Mouse (Mus musculus): ENCODE measurements at regions not wholly inside any gene's neighbourhood (a gene's known extent, or its start where the extent isn't known, plus 50 kb on each side); places are given as distances from the start of the nearest gene placed in this dataset.

DNA sequence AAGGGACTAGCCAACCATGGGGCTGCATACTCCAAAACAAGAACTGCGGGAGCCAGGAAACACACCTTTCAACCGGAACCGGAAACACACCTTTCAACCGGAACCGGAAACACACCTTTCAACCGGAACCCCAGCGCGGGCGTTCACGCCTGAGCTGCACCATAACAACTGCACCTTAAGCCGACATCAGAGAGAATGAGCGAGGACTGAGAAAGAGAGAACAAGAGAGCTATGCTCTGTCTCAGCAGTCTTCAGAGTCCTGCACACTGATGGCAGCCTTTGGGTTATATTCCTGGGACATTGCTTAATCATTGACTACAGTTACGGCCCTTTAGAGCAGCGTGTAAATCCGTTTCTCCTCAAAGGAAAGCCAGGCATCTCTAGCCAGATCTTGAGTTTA is 58.1 kb upstream of the Mark1 start:
- H3K4me3 ChIP-seq (ENCODE audit: low read depth, low read length): no peak overlapping the region
- H3K36me3 ChIP-seq (ENCODE audit: control insufficient read depth, insufficient read depth, low read length): no peaks in the 10 kb centered on the region
- ATAC-seq (ENCODE audit: low FRiP score) (no peak), DNase-seq (ENCODE audit: low spot score) (no peak)
- no peaks in the 10 kb centered on the region for H3K4me1 ChIP-seq (replicated peaks; ENCODE audit: control insufficient read depth, insufficient read depth, low read length)
- H3K9ac ChIP-seq (ENCODE audit: low read depth, low read length): no peak overlapping the region
- no peaks in the 10 kb centered on the region for H3K9me3 ChIP-seq (ENCODE audit: control insufficient read depth, low read length)
- WGBS: 85% methylated on average over 15 of the region's 15 CpGs
- H3K27ac ChIP-seq (ENCODE audit: low read depth, low read length): no peak overlapping the region
- no peak overlapping the region for H3K4me2 ChIP-seq (replicated peaks; ENCODE audit: low read depth, low read length)
- no peaks in the 10 kb centered on the region for H3K27me3 ChIP-seq (ENCODE audit: control insufficient read depth, insufficient read depth, low read length)

- Histone ChIP-seq H3K4me3 (ENCODE audit: low read depth, low read length) (no peak overlapping the region), H3K27ac (ENCODE audit: low read depth, low read length) (no peak overlapping the region), H3K36me3 (ENCODE audit: control insufficient read depth, insufficient read depth, low read length) (no peaks in the 10 kb centered on the region), H3K27me3 (ENCODE audit: control insufficient read depth, insufficient read depth, low read length) (no peaks in the 10 kb centered on the region), H3K9ac (ENCODE audit: low read depth, low read length) (no peak overlapping the region), H3K4me2 (replicated peaks; ENCODE audit: low read depth, low read length) (no peak overlapping the region), H3K9me3 (ENCODE audit: control insufficient read depth, low read length) (no peaks in the 10 kb centered on the region), H3K4me1 (replicated peaks; ENCODE audit: control insufficient read depth, insufficient read depth, low read length) (no peaks in the 10 kb centered on the region)
- 84% methylated on average over 6 of the region's 6 CpGs for WGBS
- ATAC-seq (ENCODE audit: low FRiP score): no peak
- DNase-seq (ENCODE audit: low spot score): no peak
These were observed 53.3 kb upstream of the Mark1 start for GRCm38 (mm10) chr1:185052700-185053099.

DNA sequence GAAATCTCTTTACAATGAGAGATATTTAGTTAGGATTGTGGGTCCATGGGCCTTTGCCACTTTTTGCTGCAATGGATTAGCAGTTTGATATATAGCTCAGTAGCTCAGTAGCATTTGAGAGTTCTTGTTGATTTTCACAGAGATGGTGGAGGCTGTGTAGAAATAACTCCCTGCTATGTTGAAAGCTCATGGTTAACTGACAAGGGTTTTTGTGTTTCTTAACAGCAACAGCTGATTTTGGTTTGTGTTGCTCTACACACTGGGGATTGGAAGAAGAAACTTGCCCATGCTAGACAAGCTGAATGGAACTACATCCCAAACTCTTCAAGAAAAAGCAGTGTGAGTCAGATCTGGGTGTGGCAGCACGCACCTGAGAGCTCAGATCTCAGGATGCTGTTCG is 50.6 kb upstream of the Mark1 start:
- WGBS: 89% methylated on average over 2 of the region's 2 CpGs
- ATAC-seq (ENCODE audit: low FRiP score) (no peak), DNase-seq (ENCODE audit: low spot score) (no peak)
- Histone ChIP-seq H3K4me1 (replicated peaks; ENCODE audit: control insufficient read depth, insufficient read depth, low read length) (no peaks in the 10 kb centered on the region), H3K36me3 (ENCODE audit: control insufficient read depth, insufficient read depth, low read length) (no peaks in the 10 kb centered on the region), H3K4me3 (ENCODE audit: low read depth, low read length) (no peak overlapping the region), H3K27me3 (ENCODE audit: control insufficient read depth, insufficient read depth, low read length) (no peaks in the 10 kb centered on the region), H3K9me3 (ENCODE audit: control insufficient read depth, low read length) (no peaks in the 10 kb centered on the region), H3K4me2 (replicated peaks; ENCODE audit: low read depth, low read length) (no peak overlapping the region), H3K9ac (ENCODE audit: low read depth, low read length) (no peak overlapping the region), H3K27ac (ENCODE audit: low read depth, low read length) (no peak overlapping the region)
